Mouse (Mus musculus): ENCODE measurements around the gene Psmb11. TPM values are rescaled to one million over a fixed set of nuclear protein-coding genes. Genes with fewer than 3 reads are reported as not detected.
A peak's percentile ranks its signal among the peaks of the same experiment; 100 is the strongest.
"Not testable (repeated sequence)": the region's sequence is repeated elsewhere in the genome, so short reads cannot be mapped to it uniquely, and the experiment has no call there.

Psmb11 gene
- polyA plus RNA-seq, 1 experiment from 2014 or later, result 0.04 TPM

GRCm38 (mm10) chr14:54609245-54609644 is 12.0 kb upstream of the Psmb11 start:
- Histone ChIP-seq H3K4me3 (ENCODE audit: low read depth, low read length) (no peak overlapping the region), H3K27ac (ENCODE audit: low read length) (no peak overlapping the region), H3K27me3 (replicated peaks; ENCODE audit: insufficient read depth, low read length) (no peaks in the 10 kb centered on the region), H3K9ac (replicated peaks; ENCODE audit: low read depth) (no peak overlapping the region), H3K4me1 (ENCODE audit: insufficient read depth, low read depth, low read length) (no peaks in the 10 kb centered on the region), H3K4me2 (replicated peaks; ENCODE audit: low read depth, low read length) (no peak overlapping the region), H3K9me3 (ENCODE audit: low read length) (no peaks in the 10 kb centered on the region), H3K36me3 (ENCODE audit: insufficient read depth, low read length) (no peaks in the 10 kb centered on the region)
- DNase-seq (ENCODE audit: low spot score) (peak; percentile 17), ATAC-seq (no peak)
- WGBS, result 61% methylated on average over 4 of the region's 4 CpGs
- TF ChIP-seq CTCF (IDR thresholded peaks at IDR 0.05) (no peak), EP300 (IDR thresholded peaks at IDR 0.05) (no peak)

GRCm38 (mm10) chr14:54609962-54610361 is 11.3 kb upstream of the Psmb11 start:
- Histone ChIP-seq H3K9ac (replicated peaks; ENCODE audit: low read depth) (no peak overlapping the region), H3K4me1 (ENCODE audit: insufficient read depth, low read depth, low read length) (no peaks in the 10 kb centered on the region), H3K4me2 (replicated peaks; ENCODE audit: low read depth, low read length) (no peak overlapping the region), H3K4me3 (ENCODE audit: low read depth, low read length) (no peak overlapping the region), H3K27ac (ENCODE audit: low read length) (no peak overlapping the region), H3K9me3 (ENCODE audit: low read length) (no peaks in the 10 kb centered on the region), H3K27me3 (replicated peaks; ENCODE audit: insufficient read depth, low read length) (no peaks in the 10 kb centered on the region), H3K36me3 (ENCODE audit: insufficient read depth, low read length) (no peaks in the 10 kb centered on the region)
- no peak for ATAC-seq
- 87% methylated on average over 4 of the region's 4 CpGs for WGBS
- DNase-seq (ENCODE audit: low spot score), result peak; percentile 36
- no peak for TF ChIP-seq EP300 (IDR thresholded peaks at IDR 0.05)
- peak; percentile 72 for TF ChIP-seq CTCF (IDR thresholded peaks at IDR 0.05)

GRCm38 (mm10) chr14:54610648-54611047 is 10.6 kb upstream of the Psmb11 start:
- Histone ChIP-seq H3K27ac (ENCODE audit: low read length) (no peak overlapping the region), H3K27me3 (replicated peaks; ENCODE audit: insufficient read depth, low read length) (no peaks in the 10 kb centered on the region), H3K4me3 (ENCODE audit: low read depth, low read length) (no peak overlapping the region), H3K4me2 (replicated peaks; ENCODE audit: low read depth, low read length) (no peak overlapping the region), H3K36me3 (ENCODE audit: insufficient read depth, low read length) (no peaks in the 10 kb centered on the region), H3K9ac (replicated peaks; ENCODE audit: low read depth) (no peak overlapping the region), H3K4me1 (ENCODE audit: insufficient read depth, low read depth, low read length) (no peaks in the 10 kb centered on the region), H3K9me3 (ENCODE audit: low read length) (no peaks in the 10 kb centered on the region)
- WGBS, result 77% methylated on average over 6 of the region's 6 CpGs
- TF ChIP-seq CTCF (IDR thresholded peaks at IDR 0.05) (no peak), EP300 (IDR thresholded peaks at IDR 0.05) (no peak)
- no peak for ATAC-seq
- no peak for DNase-seq (ENCODE audit: low spot score)

DNA sequence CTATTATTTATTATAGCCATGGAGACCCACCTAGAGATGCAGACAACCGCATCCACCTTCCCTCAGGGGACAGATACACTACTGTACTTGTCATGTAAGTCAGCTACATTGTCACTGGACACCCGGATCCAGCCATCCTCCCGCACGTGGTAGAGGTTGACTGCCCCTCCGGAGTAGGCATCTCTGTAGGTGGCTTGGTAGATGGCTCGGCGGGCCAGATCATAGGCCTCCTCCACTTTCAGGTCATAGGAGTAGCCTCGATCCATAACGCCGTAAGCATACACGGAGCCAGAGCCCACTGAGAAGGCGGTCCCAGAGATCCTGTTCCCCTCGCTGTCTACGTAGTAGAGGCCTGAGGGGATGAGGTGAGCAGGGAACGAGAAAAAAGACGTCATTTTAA is 7.1 kb upstream of the Psmb11 start:
- not testable (repeated sequence) for H3K4me3 ChIP-seq (ENCODE audit: low read depth, low read length); H3K4me1 ChIP-seq (ENCODE audit: insufficient read depth, low read depth, low read length); H3K27ac ChIP-seq (ENCODE audit: low read length); DNase-seq (ENCODE audit: low spot score); H3K4me2 ChIP-seq (replicated peaks; ENCODE audit: low read depth, low read length); H3K27me3 ChIP-seq (replicated peaks; ENCODE audit: insufficient read depth, low read length); H3K9me3 ChIP-seq (ENCODE audit: low read length); H3K9ac ChIP-seq (replicated peaks; ENCODE audit: low read depth); ATAC-seq; H3K36me3 ChIP-seq (ENCODE audit: insufficient read depth, low read length)
- WGBS, result 89% methylated on average over 10 of the region's 16 CpGs

- 0 out of 2 replicates have a peak, but pooled peaks cover 3% of the 10 kb centered on the region for H3K4me1 ChIP-seq (ENCODE audit: insufficient read depth, low read depth, low read length)
- H3K9ac ChIP-seq (replicated peaks; ENCODE audit: low read depth), result no peak overlapping the region
- no peaks in the 10 kb centered on the region for H3K27me3 ChIP-seq (replicated peaks; ENCODE audit: insufficient read depth, low read length)
- ATAC-seq (no peak), DNase-seq (ENCODE audit: low spot score) (peak; percentile 31)
- WGBS, result 91% methylated on average over 16 of the region's 16 CpGs
- H3K4me2 ChIP-seq (replicated peaks; ENCODE audit: low read depth, low read length), result no peak overlapping the region
- TF ChIP-seq CTCF (IDR thresholded peaks at IDR 0.05) (no peak), EP300 (IDR thresholded peaks at IDR 0.05) (no peak)
- no peaks in the 10 kb centered on the region for H3K36me3 ChIP-seq (ENCODE audit: insufficient read depth, low read length)
- no peak overlapping the region for H3K4me3 ChIP-seq (ENCODE audit: low read depth, low read length)
- H3K9me3 ChIP-seq (ENCODE audit: low read length), result no peaks in the 10 kb centered on the region
- no peak overlapping the region for H3K27ac ChIP-seq (ENCODE audit: low read length)
Measured at GRCm38 (mm10) chr14:54616226-54616825, 4.9 kb upstream of the Psmb11 start.

- Histone ChIP-seq H3K9me3 (ENCODE audit: low read length) (no peaks in the 10 kb centered on the region), H3K9ac (replicated peaks; ENCODE audit: low read depth) (peak overlapping the region; percentile 70), H3K4me1 (ENCODE audit: insufficient read depth, low read depth, low read length) (0 out of 2 replicates have a peak, but pooled peaks cover 3% of the 10 kb centered on the region), H3K36me3 (ENCODE audit: insufficient read depth, low read length) (no peaks in the 10 kb centered on the region), H3K4me2 (replicated peaks; ENCODE audit: low read depth, low read length) (peak overlapping the region; percentile 79), H3K4me3 (ENCODE audit: low read depth, low read length) (peak overlapping the region; percentile 74), H3K27ac (ENCODE audit: low read length) (peak overlapping the region; percentile 60), H3K27me3 (replicated peaks; ENCODE audit: insufficient read depth, low read length) (no peaks in the 10 kb centered on the region)
- TF ChIP-seq CTCF (IDR thresholded peaks at IDR 0.05) (peak; percentile 25), EP300 (IDR thresholded peaks at IDR 0.05) (no peak)
- ATAC-seq, result peak; percentile 43
- DNase-seq (ENCODE audit: low spot score), result peak; percentile 16
- WGBS, result 2% methylated on average over 38 of the region's 38 CpGs
Measured at GRCm38 (mm10) chr14:54617152-54617896, 3.9 kb upstream of the Psmb11 start.

Data from lung, postnatal 0 days (tissue).